Mouse (Mus musculus): Measurements from ENCODE around the gene Hoxa9.

GRCm38 (mm10) chr6:52211170-52211935 lies 19.5 kb downstream of the Hoxa9 start:
- TF ChIP-seq CTCF (conservative IDR thresholded peaks at IDR 0.05; ENCODE audit: low read length): no peak
- TF ChIP-seq NANOG (IDR thresholded peaks at IDR 0.05; ENCODE audit: borderline replicate concordance, low read length): no peak
